Mouse (Mus musculus): ENCODE data around the gene Gm8994. TPM values are rescaled to one million over a fixed set of nuclear protein-coding genes. Genes with fewer than 3 reads are reported as not detected.
"Not testable (repeated sequence)": the region's sequence is repeated elsewhere in the genome, so short reads cannot be mapped to it uniquely, and the experiment has no call there.

Gm8994 gene
- not detected in 2 replicates for total RNA-seq (2021)
- long read RNA-seq, experiment 1 = 0 reads
- long read RNA-seq, experiment 2 = 0 reads

DNA sequence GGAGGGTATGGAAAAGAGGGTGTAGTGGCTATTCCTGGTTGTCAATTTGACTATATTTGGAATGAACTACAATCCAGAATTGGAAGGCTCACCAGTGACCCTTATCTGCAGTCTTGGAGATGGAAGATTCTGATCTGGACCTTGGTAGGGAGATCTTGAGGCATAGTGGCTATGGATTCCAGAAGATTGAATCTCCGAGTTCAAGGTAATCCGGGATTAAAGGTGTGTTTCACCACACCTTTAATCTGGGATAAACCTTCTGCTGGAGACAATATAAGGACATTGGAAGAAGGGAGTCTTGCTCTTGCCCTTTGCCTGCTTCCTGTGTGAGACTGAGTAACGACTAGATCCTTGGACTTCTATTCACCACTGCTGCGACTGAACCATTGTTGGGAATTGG lies at the start of gene Gm8994:
Gene Gm8994 (plus strand): TSS at position 301 of the 400 bp plus-strand sequence.
- DNase-seq = not testable (repeated sequence)

GRCm38 (mm10) chr6:136277685-136278084 lies 49.7 kb upstream of the Gm8994 start:
- no peak for DNase-seq

- DNase-seq = no peak
Observed at GRCm38 (mm10) chr6:136284565-136284964, 42.8 kb upstream of the Gm8994 start.

GRCm38 (mm10) chr6:136286180-136286579 lies 41.2 kb upstream of the Gm8994 start:
- no peak for DNase-seq

GRCm38 (mm10) chr6:136286589-136286988 lies 40.8 kb upstream of the Gm8994 start:
- DNase-seq = no peak

GRCm38 (mm10) chr6:136291424-136291823 lies 35.9 kb upstream of the Gm8994 start:
- DNase-seq = no peak

DNA sequence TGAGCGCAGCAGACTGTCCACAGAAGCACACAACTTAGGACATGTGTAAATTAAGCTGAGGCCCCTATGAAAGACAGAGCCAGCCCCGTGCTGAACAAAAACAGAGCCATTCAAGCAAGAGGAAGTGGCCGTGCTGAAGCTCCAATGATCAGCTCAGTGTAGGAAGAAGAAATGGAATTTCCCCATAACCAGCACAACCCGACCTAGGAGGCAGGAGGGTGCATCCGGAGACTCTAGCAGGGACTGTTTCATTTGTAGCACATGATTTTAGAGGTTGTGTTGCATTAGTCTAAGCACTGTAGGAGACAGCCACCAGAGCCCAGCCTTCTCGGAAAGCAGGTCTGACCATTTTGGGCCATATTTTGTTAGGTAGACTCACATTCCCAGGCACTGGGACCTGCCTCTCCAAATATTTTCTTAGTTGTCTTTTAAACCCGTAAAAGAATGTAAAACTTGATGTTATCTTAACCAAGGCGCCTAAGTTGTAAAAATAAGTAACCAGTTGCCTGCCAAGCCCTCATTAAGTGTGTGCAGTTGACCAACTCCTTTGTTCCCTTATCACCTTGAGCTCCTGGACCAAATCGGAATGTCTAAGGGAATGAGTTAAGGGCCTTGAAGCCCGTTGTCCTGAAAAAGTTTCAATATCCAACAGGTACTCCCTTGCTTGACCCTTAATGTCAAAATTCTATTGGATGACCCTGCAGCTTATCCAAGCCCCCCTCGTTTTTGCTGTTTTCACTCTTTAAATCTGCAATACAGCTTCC lies 35.2 kb upstream of the Gm8994 start:
- DNase-seq = no peak

DNA sequence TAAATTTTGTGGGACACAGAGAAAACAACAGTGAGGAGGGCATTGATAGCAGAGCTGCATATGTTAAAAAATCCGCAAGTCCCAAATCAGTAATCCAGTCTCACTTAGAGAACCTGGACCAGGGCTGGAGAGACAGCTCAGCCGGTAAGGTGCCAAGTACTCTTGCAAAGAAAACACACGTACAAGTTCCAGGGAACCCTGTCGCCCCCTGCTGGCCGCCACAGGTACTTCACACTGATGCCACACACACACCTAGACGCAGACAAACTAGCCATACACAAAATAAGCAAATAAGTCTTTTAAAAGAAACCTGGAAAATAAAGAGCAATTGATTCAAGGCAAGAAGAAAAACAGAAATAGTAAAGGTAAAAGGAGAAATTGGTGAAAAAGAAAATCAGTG lies 33.6 kb upstream of the Gm8994 start:
- no peak for DNase-seq

DNA sequence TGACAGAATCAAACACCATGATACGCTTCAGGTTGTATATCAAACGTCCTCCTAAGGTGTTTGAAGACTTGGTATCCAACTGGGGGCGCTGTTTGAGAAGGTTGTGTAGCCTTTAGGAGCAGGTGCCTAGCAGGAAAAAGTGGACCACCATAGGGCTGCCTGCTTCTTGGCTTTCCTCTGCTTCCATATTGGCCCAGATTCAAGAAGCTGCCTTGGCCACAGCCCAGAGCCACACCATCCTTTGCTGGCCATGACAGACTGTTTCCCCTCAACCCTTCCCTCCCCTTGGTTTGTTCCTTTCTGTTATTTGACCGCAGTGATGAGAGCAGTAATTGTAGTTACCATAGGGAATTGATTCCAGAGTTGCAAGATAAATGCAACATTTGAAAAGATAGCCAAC lies 31.5 kb upstream of the Gm8994 start:
- DNase-seq = peak; percentile 55

GRCm38 (mm10) chr6:136296251-136296650 lies 31.1 kb upstream of the Gm8994 start:
- DNase-seq = no peak

- no peak for DNase-seq
Observed at GRCm38 (mm10) chr6:136303514-136303913, 23.8 kb upstream of the Gm8994 start.

DNA sequence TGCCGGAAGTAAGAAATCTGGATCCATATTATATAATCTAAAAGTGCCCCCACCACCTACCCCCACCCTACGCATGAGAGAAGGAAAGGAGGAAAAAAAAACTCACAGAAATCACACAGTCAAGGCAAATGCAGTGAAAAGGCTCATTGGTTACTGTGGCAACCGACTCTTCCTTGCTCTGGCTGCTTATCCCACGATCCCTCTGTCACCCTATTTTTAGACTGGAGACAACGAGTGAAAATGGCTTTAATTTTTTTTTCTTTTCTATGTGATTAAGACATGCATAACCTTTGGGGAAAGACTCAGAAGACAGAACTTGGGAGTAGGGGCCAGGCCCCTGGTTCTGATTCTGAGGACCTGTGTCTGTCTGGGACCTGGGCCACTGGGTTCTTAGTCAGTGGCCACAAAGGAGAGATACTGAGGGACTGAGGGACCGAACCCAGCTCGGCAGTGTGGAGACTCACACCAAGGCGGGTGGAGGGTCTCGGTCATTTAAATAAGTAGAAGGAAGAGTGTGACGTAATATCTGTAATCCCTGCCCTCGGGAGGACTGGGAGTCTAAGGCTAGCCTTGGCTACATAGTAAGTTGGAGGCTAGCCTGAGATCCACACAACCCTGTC lies 22.9 kb upstream of the Gm8994 start:
- no peak for DNase-seq

- no peak for DNase-seq
Observed at GRCm38 (mm10) chr6:136309487-136309886, 17.9 kb upstream of the Gm8994 start.

DNA sequence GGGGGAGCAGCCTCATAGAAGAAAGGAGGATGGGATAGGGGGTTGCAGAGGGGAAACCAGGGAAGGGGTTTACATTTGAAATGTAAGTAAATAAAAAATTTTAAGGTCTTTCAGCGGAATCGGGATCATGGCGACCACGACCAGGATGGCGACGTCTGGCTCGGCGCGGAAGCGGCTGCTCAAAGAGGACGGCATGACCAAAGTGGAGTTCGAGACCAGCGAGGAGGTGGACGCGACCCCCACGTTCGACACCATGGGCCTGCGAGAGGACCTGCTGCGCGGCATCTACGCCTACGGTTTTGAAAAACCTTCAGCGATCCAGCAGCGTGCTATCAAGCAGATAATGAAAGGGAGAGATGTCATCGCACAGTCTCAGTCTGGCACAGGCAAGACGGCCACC lies 1.1 kb downstream of the Gm8994 start:
- not testable (repeated sequence) for DNase-seq

GRCm38 (mm10) chr6:136340669-136341068 lies 13.3 kb downstream of the Gm8994 start:
- DNase-seq = no peak

- no peak for DNase-seq
Observed at GRCm38 (mm10) chr6:136341093-136341492, 13.8 kb downstream of the Gm8994 start.

- no peak for DNase-seq
Observed at GRCm38 (mm10) chr6:136343868-136344267, 16.5 kb downstream of the Gm8994 start.

GRCm38 (mm10) chr6:136345034-136345433 lies 17.7 kb downstream of the Gm8994 start:
- DNase-seq = no peak

GRCm38 (mm10) chr6:136345641-136346040 lies 18.3 kb downstream of the Gm8994 start:
- DNase-seq = no peak

GRCm38 (mm10) chr6:136347053-136347452 lies 19.7 kb downstream of the Gm8994 start:
- DNase-seq = no peak

DNA sequence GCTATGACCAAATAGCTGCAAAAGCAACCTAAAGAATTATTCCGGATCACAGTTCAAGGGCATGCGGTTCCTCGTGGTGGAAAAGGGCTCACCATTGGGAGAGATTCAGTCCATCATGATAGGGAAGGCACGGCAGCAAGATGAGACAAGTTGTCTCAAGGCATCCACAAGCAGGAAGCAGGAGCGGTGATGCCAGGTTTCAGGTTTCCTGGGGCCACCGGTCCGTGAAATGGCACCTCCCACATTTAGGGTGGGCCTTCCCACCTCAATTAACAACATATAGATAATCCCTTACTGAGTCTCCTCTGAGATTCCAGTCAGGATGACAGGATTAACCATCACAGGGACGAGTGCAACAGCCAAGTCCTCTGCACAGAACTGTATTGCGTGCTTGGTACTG lies 20.3 kb downstream of the Gm8994 start:
- no peak for DNase-seq

DNA sequence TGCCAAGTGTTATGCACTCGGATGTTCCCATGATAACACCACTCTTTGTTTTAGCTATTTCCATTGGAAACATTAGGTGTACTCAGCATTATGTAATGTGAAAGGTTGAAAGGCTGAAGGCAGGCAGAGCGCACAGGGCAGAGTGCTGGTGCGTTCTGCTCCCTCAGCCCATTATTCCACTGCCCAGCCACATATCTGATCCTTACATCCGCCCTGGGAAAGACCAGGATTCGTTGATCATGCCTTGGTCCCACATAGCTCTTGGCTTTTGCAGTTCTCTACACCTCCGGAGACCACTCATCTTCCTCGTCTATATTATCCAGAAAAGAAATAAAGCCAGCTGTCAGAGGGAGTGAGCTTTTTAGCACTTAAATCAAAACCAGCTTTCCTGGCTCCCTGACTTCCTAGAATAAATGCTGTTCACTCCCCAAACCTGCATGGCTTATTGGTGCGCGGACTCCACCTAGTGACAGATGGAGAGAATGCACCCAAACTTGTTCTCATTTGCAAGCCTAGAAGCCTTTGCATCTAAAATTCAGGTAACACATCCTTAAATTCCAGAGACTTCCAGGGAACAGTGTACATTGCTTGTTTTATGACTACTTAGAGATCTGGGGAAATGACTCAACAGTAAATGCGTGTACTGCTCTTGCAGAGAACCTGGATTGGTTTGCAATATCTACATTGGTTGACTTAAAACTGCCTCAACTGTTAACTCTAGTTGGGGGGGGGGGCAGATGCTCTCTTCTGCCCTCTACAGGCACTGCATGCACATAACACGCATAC lies 26.3 kb downstream of the Gm8994 start:
- peak; percentile 75 for DNase-seq

DNA sequence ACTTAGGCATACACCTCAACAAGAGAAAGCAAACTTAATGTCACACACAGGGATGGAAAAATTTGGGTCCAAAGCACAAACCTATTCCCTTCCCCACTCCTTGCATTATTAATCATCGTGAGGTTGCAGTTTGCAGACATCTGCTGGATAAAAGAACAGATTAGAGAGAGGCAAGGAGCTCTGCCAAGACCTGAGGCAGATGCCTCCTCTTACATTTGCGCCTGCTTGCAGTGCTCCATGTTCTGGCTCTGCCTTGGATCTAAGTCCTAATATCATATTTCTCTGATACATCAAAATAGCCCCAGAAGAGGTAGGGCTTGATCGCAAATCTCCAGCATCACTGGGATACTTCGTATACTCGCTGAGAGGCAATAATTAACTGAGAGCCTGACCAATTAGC lies 31.1 kb downstream of the Gm8994 start:
- no peak for DNase-seq

All from adrenal gland, postnatal 14 days (tissue).